Mouse (Mus musculus): ENCODE measurements around the gene Dolk.

Gene Dolk

DNA sequence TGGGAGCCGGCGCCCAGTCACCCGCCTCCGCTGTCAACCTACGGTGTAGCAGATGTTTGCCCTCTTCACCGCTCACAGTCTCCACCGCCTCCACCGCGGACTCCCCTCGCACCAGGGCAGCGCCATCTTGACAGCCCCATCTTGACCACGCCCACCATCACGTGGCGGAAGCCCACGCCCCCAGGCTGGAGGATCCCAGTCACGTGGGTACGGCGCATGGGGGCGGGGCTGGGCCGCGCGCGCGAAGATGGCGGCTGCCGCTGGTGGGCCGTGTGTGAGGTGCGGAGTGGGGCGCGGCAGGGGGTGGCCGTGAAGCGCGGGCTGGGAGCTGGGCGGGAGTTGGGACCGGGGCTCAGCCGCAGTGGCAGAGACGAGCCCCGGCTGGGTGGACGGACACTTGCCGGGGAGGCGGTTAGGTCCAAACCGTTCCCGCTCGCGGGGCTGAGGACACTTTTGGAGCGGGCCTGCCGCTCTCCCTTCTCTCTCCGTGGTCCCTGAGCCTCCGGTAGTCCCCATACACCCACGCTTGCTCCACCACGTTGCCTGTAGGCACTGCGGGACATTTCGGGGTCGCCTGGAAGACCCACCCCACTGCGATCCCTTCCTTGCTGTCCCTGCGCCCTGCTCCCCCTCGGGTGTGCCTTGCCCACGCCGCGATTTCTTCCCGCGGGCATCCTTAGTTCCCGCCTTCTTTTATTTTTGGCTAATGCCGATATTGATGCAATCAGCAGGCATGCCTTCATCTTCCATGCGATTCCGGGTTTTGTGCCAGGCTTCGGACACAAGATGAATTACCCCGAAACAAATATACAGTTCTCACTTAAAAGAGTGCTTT lies at the start of gene Dolk, which contains the start of gene Nup188:
Dolk (minus strand) TSS at position 143 of the 835 bp plus-strand sequence.
Nup188 (plus strand) TSS at position 206 of the 835 bp plus-strand sequence.
- peak; percentile 97 for DNase-seq (ENCODE audit: low read depth, low spot score)

- DNase-seq (ENCODE audit: low read depth, low spot score), result no peak
Measured at GRCm38 (mm10) chr2:30335324-30335723, 49.2 kb upstream of the Dolk start.

- DNase-seq (ENCODE audit: low read depth, low spot score), result no peak
Measured at GRCm38 (mm10) chr2:30328791-30329190, 42.7 kb upstream of the Dolk start.

- DNase-seq (ENCODE audit: low read depth, low spot score), result peak; percentile 43
Measured at GRCm38 (mm10) chr2:30327276-30327675, 41.1 kb upstream of the Dolk start.

DNA sequence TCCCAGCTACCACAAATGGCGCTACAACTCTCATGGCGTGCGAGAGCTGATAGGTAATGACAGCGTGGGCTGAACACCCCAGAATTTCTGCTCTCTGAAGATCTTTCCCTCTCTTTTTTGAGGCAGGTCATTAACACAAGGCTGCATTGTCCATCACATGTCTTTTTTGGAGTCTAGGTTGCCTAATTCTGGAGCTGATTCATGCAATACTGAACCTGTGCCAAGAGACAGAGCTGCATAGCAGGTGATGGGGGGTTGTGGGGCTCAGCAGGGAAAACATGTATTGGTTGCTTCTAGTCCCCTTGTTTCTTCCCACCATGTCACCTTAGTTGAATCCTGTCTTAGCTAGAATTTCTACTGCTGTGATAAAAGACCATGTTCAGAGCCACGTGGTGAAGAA lies 39.2 kb upstream of the Dolk start:
- DNase-seq (ENCODE audit: low read depth, low spot score), result no peak

DNA sequence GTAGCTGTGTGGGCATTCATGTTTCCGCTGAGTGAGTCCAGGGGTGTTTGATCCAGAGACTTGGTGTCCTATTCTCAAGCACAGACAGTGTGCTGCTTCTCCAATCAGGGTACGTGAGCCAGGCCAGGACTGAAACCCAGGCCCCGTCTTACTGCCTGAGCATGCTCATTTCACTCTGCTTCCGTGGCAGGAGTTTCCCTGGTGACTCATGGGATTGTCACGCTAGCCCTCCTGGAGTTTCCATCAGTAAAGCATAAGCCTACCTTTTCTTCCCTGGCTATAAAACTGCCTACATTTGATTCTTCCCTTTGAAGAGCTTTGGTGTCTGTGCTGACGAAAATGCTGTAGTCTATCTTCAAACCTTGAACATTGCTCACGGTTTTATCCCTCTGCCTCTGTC lies 37.0 kb upstream of the Dolk start:
- peak; percentile 51 for DNase-seq (ENCODE audit: low read depth, low spot score)

DNA sequence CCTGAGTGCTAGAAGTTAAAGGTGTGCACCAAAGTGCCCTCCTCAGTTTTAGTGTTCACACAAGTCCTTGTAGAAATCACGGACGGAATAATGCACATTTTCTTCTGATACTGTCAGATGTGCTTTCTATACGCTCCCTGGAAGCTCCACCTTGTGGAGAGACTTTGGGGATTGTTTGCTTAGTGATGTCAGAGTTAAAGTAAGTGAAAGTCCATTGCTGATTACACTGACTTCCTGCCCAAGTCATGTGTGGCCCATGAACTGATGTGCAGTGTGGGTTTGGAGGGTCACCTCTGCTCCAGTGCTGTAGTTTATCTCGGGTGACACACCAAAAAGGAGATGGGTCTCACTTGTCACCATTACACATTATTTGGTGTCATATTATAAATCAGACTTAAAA lies 33.1 kb upstream of the Dolk start:
- no peak for DNase-seq (ENCODE audit: low read depth, low spot score)

DNA sequence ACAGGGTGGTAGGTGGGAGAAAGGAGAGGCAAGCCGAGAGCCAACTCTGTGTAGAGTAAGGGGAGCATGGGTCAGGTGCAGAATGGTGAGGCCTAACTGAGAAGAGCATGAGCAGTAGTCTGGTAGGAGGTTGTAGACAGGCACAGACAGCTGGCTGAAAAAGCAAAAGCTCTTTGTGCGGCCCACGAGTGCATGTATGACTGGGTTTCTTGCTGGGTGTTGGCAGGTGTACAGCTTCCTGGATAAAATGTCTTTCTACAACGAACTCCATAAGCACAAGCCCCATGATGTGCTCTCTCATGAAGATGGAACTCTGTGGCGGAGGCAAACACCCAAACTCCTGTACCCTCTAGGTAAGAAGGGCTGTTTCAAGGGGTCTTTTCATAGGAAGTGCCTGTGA lies 30.8 kb upstream of the Dolk start:
- DNase-seq (ENCODE audit: low read depth, low spot score), result peak; percentile 35

GRCm38 (mm10) chr2:30316136-30316535 lies 30.0 kb upstream of the Dolk start:
- DNase-seq (ENCODE audit: low read depth, low spot score), result no peak

GRCm38 (mm10) chr2:30311481-30311880 lies 25.3 kb upstream of the Dolk start:
- peak; percentile 73 for DNase-seq (ENCODE audit: low read depth, low spot score)

- DNase-seq (ENCODE audit: low read depth, low spot score), result no peak
Measured at GRCm38 (mm10) chr2:30309351-30309750, 23.2 kb upstream of the Dolk start.

- DNase-seq (ENCODE audit: low read depth, low spot score), result no peak
Measured at GRCm38 (mm10) chr2:30306087-30306486, 20.0 kb upstream of the Dolk start.

DNA sequence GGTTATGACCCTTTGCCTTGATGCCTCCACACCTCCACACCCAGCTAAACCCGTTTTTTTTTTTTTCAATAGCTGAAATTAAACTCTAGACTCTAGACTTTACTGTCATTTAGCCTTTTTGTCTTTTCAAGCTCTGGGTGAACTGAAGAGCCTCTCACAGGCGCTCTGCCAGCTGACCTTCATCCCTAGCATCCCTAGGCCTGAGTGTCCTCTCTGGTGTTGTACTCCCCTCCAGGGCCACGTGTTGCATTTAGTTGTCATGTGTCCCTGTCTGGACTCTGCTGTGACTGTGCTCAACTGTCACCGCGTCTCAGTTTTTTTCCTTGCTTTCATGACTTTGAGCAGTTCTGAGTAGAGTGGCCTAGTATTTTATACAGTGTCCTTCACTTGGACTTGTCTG lies 13.8 kb upstream of the Dolk start:
- no peak for DNase-seq (ENCODE audit: low read depth, low spot score)

DNA sequence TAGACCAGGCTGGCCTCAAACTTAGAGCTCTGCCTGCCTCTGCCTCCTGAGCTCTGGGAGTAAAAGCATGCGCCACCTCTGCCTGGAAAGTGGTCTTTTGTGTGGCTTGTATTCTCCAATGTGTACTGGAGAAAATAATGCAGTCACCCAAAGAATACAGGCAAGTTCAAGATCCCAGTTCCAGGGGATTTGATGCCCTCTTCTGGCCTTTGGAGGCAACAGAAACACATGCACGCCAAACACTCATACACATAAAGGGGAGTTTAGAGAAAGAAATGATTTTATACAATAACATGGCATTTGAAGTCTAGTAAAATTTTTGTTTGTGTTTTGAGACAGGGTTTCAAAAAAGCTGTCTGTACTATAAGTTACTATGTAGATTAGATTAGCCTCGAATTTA lies 13.4 kb upstream of the Dolk start:
- no peak for DNase-seq (ENCODE audit: low read depth, low spot score)

- peak; percentile 73 for DNase-seq (ENCODE audit: low read depth, low spot score)
Measured at GRCm38 (mm10) chr2:30287027-30287373, 866 bp upstream of the Dolk start.

GRCm38 (mm10) chr2:30285416-30286181 lies 535 bp downstream of the Dolk start:
- peak; percentile 28 for DNase-seq (ENCODE audit: low read depth, low spot score)

- no peak for DNase-seq (ENCODE audit: low read depth, low spot score)
Measured at GRCm38 (mm10) chr2:30285004-30285403, 1.1 kb downstream of the Dolk start.

DNA sequence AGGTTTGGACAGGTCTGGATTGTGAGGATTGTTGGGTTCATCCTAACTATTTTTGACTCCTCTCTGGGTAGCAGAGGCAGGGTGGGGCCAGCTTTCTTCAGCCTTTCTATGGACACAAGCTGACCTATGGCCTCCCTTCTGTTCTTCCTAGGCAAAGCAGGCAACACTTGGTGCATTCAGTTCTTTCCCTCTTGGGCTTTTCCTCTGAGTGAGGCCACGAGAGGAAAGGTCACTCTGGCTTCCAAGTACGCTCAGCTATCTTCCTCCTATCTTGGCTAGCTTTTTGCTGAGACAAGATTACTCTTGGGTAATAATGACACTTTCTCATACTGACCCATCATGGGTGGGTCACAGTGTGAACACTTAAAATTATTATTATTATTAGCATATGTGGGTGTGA lies 2.9 kb downstream of the Dolk start:
- DNase-seq (ENCODE audit: low read depth, low spot score), result no peak

DNA sequence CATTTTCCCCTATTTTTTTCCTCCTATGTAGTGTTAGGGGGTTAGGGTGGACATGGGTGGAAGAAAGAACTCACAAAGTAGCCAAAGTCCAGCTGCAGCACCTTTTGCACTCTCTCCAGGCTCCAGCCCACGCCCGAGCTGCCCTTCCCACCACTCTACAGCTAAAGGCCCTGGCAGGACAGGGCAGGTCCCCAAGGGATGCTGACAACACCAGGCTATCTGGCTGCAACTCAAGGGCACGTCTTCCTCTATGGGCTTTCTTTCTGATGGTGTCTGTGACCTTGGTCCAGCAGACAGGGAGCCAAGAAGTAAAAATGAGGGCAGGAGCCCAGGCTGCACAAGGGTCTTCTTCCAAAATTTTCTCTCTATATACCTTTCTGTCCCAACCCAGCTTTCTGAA lies 4.5 kb downstream of the Dolk start:
- no peak for DNase-seq (ENCODE audit: low read depth, low spot score)

- no peak for DNase-seq (ENCODE audit: low read depth, low spot score)
Measured at GRCm38 (mm10) chr2:30280743-30281142, 5.4 kb downstream of the Dolk start, which contains the start of gene Gm28038. Gene Gm28038 (plus strand): TSS chr2:30281043.

- DNase-seq (ENCODE audit: low read depth, low spot score), result peak; percentile 96
Measured at GRCm38 (mm10) chr2:30270134-30270533, 16.0 kb downstream of the Dolk start.

DNA sequence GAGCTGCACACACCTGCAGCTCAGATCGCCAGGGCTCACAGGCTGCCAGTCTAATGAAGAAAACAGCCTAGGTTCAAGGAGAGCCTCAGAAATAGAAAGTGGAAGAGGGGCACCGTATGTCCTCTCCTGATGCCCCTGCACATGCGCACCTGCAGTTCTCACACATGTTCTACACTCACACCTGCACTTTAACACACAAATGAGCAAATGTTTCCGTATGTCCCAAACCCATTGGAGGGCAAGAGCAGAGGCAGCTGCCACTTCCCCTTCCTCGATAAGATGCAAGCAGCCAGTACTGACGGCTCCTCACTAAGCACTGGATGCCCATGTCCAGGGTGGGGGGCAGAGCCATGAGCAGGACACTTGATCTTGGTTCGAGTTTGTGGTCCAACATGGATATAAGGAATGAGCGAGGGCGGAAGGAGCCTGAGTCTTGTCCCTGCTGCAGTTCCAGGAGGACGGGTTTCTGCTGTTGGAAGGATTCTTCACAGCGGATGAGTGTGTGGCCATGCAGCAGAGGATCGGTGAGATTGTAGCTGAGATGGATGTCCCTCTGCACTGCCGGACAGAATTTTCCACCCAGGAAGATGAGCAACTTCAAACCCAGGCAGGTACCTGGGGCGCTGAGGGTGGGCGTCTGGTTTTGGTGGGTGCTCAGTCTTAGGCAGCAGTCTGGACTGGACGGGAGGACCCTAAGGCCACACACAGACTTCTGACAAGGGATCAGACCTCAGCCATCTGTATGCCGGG lies 16.7 kb downstream of the Dolk start:
- no peak for DNase-seq (ENCODE audit: low read depth, low spot score)

Data from brain, adult 2 months (tissue).